Mouse (Mus musculus) inflammation-experienced regulatory T-cells, adult 6 months (primary cell): ENCODE results near the gene Mmp23. TPM values are rescaled to one million over a fixed set of nuclear protein-coding genes. Genes with fewer than 3 reads are reported as not detected.
A peak's percentile ranks its signal among the peaks of the same experiment; 100 is the strongest.
"Not testable (repeated sequence)": the region's sequence is repeated elsewhere in the genome, so short reads cannot be mapped to it uniquely, and the experiment has no call there.

Experiments
- ATAC-seq: one replicate; pipeline ENCODE4 v1.8.0; 2017
- polyA plus RNA-seq, 3 experiments: library from polyadenylated mRNA; unstranded; fragments of 100-300 nt; shearing (Covaris generic); gene quantifications; one replicate each; pipeline ENCODE4 v1.2.1; 2017

Gene Mmp23
- polyA plus RNA-seq, 3 experiments from 2014 or later: not detected

- ATAC-seq: peak; percentile 82
Measured at GRCm38 (mm10) chr4:155654456-155655298, 1.5 kb upstream of the Mmp23 start.

GRCm38 (mm10) chr4:155654183-155654455, 935 bp upstream of the Mmp23 start:
- peak; percentile 23 for ATAC-seq

DNA sequence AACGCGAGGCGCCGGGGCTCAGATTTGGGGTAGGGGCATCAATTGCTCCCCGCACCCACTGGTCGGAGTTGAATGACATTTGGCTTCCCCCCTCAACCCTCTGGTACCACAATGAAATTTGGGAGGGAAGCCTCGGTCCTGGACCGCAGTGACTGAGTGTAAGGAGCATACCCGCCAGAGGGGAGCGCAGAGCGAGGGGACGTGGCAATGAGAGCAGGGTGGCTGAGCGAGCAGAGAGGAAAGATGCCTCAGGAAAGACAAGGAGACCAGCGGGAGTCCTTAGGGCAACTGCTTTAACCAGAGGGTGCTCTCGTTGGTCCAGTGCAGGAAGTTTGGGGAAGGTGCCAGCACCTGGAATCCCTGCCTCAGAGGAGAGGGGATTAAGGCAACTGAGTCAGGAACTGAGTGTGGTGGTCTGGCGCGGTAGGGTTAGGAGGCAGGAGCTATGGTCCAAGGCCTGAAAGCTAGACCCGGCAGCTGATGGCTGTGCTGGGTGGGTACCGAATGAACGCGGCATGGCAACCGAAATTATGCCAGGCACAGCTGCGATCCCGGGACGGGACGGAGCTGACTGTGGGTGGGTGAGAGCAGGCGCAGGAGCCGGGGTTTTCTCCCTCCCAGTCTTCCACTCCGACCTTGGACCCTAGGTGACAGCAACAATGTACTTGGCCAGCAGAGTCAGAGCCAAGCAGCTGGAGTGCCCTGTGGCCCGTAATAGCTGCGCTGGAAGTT, 433 bp upstream of the Mmp23 start:
- peak; percentile 7 for ATAC-seq

GRCm38 (mm10) chr4:155652283-155653085, 700 bp downstream of the Mmp23 start:
- ATAC-seq: no peak

DNA sequence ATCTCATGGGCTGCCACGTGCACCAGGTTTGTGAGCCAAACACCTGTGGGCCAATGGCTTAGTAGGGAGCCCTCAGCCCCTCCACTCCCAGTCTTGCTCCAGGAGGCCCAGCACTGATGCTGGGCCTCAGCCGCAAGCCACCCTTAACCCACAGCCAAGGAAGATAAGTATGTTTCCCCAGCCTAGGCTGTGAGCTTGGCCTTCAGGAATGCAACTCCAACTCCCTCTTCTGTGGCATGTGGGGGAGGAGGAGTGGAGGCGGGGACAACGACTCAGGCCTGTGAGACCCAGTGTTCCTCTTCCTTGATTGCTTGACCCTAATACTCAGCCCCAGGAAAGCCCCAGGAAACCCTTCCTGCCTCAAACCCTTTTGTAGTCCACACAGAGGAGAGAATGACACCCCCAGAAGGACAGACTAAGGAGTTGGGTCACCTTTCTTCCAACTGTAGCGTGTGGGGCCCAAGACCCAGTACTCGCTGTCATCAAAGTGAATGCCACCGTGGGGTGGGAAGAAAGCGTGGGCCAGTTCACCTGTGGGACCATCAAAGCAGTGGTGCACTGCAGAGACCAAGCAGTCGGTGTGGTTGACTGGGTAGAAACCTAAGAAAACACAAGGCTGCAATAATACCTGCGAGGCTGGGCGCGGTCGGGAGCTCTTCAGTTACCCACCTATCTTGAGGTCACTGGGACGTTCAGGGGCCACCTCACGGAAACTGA, 1.5 kb downstream of the Mmp23 start:
- no peak for ATAC-seq

DNA sequence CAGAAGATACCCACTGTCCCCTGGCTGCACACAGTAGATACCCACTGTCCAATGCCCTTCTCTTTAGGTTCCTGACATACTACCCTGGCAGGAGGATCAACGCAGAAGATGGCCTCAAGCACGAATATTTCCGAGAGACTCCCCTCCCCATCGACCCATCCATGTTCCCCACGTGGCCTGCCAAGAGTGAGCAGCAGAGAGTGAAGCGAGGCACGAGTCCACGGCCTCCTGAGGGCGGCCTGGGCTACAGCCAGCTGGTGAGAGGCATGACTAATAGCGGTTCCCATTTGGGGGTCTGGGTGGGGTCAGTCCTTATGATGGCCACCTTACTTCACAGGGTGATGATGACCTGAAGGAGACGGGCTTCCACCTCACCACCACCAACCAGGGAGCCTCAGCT, 3.8 kb downstream of the Mmp23 start:
- no peak for ATAC-seq

DNA sequence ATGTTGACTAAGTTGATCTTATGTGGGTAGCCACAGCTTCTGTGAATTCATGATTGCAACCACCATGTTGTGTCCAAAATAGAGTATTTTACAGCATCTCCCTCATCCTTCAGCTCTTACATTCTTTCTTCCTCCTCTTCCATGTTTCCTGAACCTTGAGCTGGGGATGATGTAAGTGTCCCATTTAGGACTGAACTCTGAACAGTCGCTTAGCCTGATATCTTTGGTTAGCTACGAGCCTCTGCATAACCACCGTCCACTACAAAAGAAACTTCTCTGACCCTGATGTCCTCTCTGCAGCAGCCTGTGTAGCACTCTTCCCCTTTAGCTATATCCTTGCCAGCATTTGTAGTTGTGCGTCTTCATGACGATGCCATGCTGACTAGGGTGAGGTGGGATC, 7.5 kb downstream of the Mmp23 start:
- no peak for ATAC-seq

DNA sequence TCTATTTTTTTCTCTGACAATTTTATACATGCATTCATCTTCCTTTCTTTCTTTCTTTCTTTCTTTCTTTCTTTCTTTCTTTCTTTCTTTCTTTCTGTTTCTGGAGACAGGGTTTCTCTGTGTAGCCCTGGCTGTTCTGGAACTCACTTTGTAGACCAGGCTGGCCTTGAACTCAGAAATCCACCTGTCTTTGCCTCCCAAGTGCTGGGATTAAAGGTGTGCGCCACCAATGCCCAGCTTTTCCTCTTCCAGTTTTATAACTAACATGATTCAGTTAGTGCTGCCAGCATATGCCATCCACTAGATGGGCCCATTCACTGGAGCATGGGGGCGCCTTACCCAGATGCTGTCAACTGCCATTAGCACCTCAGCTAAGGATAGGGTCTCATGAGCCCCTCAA, 7.9 kb downstream of the Mmp23 start, which contains the start of gene Gm10563:
Gene Gm10563, minus strand, starts transcription at position 101 of the 400 bp plus-strand sequence.
- not testable (repeated sequence) for ATAC-seq

DNA sequence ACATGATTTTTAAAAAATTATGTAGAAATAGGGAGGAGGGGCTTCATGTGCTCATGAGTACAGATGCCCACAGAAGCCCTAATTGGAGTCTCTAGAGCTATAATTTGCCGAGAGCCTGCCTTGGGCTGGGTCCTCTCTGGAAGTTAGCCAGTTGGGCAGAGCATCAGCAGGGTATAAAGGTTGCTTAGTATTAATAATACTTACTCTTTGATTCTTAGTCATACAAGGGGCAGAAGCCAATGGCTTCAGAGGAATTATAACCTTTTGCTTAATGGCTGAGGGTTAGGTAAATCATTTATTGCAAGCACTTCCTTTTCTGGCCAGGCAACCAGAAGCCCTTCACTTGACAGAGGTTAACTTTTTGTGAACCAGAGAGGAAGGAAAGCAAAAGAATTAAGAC, 9.7 kb downstream of the Mmp23 start:
- no peak for ATAC-seq

GRCm38 (mm10) chr4:155635766-155636499, 17.3 kb downstream of the Mmp23 start:
- no peak for ATAC-seq

DNA sequence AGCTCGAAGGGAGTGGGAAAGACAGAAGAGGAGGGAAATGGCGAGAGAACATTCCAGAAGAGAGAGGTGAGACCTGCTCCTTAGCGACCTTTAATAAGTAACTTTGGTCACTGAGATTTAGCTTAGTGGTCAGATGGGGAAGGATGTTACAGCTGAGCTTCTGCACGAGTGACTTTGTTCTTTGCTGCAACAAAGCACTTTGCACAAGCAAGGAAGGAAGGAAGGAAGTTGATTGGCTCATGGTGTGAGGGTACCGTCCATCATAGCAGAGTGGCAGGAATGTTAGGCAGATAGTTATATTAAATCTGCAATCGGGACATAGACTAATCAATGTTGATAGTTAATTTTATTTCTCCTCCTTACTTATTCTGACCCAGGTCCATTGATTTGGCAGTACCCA, 22.9 kb downstream of the Mmp23 start:
- no peak for ATAC-seq

- peak; percentile 96 for ATAC-seq
Measured at GRCm38 (mm10) chr4:155624338-155625291, 28.6 kb downstream of the Mmp23 start, which contains the start of gene Cdk11b. TSS of gene Cdk11b (plus strand) at chr4:155624854.

DNA sequence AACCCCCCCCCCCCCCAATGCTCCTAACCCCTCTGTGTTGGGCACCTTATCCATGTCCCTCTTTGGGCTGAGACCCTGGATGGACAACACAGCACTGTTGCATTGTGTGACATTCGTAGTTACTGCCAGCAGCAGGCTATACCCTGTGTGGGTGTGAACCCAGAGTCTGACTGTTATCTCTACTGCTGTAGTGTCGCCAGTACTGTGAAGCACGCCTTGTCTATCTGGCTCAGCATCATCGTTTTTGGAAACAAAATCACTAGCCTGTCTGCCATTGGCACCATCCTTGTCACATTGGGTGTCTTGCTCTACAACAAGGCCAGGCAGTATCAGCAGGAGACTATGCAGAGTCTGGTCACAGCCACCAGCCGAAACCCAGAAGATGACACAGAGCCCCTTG, 34.9 kb downstream of the Mmp23 start:
- ATAC-seq: no peak

DNA sequence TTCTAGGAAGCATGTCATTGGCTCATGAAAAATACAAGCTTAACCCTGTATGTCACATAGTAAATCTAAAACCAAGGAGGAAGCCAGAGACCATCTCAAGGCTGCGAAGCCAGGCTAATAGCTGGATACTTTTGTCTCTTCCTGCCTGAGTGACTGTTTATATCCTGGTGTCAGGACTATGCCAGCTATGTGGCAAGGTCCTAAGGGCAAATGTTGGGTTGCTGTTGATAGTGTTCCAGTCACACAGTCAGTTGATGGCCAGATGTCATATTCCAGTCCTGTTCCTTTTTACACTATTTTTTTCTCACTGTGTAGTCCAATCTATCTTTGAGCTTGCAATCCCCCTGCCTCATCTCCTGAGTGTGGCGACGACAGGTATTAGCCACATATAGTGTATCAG, 39.9 kb downstream of the Mmp23 start:
- no peak for ATAC-seq

GRCm38 (mm10) chr4:155611860-155612259, 41.3 kb downstream of the Mmp23 start:
- ATAC-seq: no peak

DNA sequence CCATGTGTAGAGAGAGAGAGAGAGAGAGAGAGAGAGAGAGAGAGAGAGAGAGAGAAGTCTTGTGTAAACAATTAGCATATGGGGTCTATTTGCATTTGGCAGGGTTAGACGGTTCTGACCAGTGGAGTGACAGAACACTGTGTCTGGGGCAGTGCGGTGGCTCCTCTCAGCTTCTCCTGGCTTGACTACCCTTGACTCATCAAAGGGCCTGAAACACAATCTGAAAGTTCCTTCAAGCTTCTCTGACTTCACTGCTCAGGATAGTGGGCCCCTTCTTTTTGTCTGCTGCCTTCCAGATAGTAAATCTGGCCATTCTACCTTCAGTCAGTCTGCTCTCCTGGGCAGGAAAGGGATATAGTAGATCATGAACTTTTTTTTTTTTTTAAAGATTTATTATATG, 46.4 kb downstream of the Mmp23 start:
- no peak for ATAC-seq

DNA sequence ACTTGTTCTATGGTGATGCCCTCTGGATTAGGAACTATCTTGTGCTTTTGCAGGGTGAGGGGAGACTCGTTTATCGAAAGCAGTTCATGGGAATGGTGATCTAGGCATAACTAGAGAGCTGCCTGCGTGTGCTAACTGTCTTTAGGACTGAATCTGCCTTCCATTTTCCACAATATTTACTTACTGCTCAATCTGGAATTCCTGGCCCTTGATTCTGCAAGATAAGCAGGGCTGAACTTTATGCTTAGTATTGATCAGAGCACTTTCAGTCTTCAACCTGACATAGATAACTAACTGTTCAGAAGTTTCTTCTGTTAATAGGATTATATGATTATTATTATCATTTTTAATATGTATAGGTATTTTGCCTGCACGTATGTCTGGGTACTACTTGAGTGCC, 48.1 kb downstream of the Mmp23 start:
- no peak for ATAC-seq

- no peak for ATAC-seq
Measured at GRCm38 (mm10) chr4:155603801-155604200, 49.4 kb downstream of the Mmp23 start.

DNA sequence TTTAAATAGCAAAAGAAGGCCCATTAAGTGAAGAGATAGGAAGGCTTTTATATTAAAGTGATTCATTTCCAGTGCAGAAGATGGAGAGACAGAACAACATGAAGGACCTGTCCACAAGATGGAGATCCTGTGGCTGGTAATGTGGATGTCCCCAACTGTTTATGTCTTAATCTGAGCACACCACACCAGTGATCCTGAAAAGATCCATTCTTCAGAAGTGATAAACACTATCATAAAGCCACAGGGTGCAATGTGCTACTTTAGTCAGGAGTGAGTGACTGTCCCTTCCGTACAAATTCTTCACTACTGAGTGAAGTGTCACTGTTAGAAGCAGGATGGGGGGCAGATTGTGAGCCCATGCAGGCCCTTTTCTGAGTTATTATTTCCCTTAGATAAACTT, 50.4 kb downstream of the Mmp23 start:
- no peak for ATAC-seq

DNA sequence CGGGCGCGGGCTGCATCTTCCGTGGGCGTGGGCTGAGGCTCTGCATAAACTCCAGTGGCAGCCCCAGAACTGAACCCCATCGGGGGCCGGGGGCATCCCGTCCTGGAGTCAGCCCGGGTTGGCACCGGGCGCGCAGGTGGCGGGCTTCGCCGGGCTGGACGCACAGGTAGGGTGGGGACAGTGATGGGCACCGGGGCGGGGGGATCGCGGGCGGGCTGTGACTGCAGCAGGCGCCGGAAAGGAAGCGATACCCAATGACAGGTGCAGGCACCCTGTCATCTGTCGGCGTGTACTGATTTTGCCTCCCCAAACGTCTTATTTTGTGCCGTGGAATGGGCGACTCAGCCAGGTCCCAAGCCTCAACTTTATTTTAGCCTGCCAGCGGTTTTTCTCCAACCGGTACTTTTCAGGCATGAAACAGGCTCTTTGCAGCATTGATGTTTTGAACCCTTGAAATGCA, 51.2 kb downstream of the Mmp23 start:
- ATAC-seq: peak; percentile 16
